Mouse (Mus musculus): ENCODE measurements around the gene Crcp.
A peak's percentile ranks its signal among the peaks of the same experiment; 100 is the strongest.

Crcp gene

GRCm38 (mm10) chr5:130029142-130029897 lies at the start of gene Crcp, which contains the start of gene Asl:
Gene Crcp (plus strand): TSS chr5:130029290.
Gene Asl (minus strand): TSS chr5:130029247.
- peak; percentile 86 for DNase-seq (ENCODE audit: low spot score)

GRCm38 (mm10) chr5:129980216-129980615 lies 48.9 kb upstream of the Crcp start:
- no peak for DNase-seq (ENCODE audit: low spot score)

- DNase-seq (ENCODE audit: low spot score): no peak
Measured at GRCm38 (mm10) chr5:129989376-129989775, 39.7 kb upstream of the Crcp start.

- DNase-seq (ENCODE audit: low spot score): no peak
Measured at GRCm38 (mm10) chr5:129991898-129992297, 37.2 kb upstream of the Crcp start.

DNA sequence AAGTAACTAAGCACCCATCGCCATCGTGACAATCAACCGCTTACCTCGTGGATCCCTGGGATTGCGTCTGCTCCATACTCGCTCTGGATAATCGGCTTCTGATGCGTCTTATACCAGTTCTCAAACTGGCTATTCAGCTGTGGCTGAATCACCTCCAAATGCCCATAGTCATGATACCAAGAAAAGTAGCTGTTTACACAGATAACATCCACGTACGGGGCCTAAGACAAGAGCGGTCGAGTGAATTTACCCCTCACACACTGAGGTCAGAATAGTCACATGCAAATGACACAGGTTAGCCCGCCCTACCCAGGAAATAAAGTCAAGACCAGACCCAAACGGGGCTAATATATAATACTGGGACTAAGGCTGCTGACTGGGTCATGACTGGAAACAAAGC lies 35.7 kb upstream of the Crcp start:
- no peak for DNase-seq (ENCODE audit: low spot score)

DNA sequence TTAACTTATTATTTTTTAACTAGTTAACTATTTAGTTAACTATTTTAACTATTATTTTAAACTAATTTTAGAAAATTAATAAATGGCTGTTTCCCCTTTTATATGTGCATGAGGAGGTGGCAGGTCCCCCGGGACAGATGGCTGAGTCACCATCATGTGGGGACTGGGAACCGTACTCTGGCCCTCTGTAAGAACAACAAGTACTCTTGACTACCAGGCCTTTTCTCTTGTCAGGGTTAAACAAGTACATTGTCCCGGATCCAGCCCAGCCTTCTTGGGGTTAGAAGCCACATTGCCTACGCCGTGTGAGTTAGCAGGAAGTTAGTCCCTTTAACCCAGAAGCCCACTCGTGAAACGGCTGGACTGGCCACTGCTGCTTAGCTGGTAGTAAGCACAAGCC lies 34.1 kb upstream of the Crcp start:
- no peak for DNase-seq (ENCODE audit: low spot score)

GRCm38 (mm10) chr5:129997700-129998099 lies 31.4 kb upstream of the Crcp start:
- no peak for DNase-seq (ENCODE audit: low spot score)

GRCm38 (mm10) chr5:129999097-129999496 lies 30.0 kb upstream of the Crcp start:
- peak; percentile 61 for DNase-seq (ENCODE audit: low spot score)

GRCm38 (mm10) chr5:130000735-130001134 lies 28.4 kb upstream of the Crcp start:
- peak; percentile 20 for DNase-seq (ENCODE audit: low spot score)

DNA sequence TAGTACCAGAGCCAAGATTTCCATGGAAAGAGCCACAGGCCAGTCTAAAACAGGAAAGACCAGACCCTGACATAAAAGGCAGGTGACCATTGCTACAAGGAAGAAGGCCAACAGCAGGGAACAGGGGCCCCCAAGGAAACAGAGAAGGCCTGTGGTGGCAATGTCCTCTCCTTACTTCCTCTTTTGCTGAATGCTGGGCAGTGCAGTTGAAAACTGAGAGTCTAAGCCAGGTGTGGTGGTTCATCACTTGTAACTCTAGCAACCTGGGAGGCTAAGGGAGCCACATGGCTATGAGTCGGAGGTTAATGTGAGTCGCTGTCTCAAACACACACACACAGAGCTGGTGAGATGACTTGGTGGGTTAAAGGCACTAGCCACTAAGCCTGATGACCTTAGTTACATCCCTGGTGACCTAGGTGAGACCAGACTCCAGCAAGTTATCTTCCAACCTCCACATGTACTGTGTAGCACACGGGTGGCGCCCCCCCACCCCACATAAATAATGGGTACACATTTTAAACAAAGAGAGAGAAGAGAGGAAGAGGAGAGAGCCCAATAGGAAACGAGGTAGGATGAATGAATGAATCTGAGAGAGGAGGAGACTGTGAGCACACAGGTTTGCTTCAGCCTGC lies 27.6 kb upstream of the Crcp start:
- DNase-seq (ENCODE audit: low spot score): no peak

DNA sequence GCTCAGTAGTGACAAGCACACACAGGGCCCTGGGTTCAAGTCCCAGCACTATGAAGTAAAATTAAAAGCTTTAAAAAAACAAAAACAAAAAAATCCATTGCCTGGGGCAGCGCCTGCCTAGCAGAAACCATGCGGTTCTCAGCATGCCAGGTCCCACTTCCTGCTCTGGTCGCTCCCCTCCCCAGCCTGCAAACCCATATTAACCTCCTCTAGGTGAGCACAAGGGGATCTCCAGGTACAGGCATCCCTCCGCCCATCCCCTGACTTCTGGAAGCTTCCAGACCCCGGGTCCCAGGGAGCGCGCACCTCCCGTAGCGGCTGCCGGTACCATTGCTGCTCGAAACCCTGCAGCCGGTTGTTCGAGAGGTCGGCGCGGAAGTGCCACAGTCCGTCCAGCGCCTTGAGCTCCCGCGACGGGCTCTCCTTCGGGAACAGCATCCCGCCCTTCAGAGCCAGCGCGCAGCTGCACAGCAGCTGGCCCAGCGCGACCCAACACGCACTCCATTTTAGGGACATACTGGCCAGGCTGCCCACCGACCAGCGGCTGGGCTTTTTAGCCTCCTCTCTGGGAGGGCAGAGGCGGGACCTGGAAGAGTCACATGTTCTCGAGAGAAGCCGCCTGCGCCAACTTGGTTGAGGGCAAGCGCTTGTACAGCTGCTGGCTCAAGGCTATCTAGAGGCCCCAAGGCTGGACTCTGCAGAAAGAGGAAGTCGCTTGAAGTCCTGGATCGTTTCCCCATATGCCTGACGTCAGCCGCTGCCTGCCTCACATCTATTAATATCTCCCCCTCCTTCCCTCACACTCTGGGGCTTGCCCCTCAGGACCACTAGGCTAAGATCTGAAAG lies 26.6 kb upstream of the Crcp start, which contains the start of gene Gusb:
Gene Gusb, minus strand, starts transcription at position 749 of the 846 bp plus-strand sequence.
- peak; percentile 86 for DNase-seq (ENCODE audit: low spot score)

DNA sequence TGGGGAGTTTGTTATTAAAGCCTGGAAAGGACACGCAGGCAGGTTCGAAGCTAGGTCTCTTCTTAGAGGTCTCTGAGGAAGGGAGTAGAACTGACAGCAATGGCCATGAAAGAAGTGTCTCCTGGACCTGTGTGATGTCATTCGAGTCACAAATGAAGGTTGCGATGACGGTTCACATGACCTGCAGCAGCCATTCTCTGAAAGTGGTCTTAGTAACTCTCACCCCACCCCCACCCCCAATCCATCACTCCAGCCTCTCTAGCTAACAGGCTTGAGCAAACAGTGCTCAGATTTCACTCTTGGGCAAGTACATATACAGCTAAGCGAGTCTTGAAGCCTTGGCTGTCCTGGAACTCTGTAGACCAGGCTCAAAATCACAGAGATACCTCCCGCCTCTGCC lies 25.9 kb upstream of the Crcp start:
- no peak for DNase-seq (ENCODE audit: low spot score)

DNA sequence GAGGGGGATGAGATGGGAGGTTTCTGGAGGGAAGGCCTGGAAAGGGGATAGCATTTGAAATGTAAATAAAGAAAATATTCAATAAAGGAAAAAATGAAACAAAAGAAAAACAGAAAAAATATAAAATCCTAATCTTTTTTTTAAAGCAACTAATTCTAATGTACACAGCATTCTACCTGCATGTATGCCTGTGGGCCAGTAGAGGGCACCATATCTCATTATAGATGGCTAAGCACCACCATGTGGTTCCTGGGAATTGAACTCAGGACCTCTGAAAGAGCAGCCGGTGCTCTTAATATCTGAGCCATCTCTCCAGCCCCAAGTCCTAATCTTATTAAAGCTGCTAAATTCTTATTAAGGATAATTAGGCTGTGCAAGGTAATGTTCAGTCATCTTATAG lies 21.7 kb upstream of the Crcp start:
- no peak for DNase-seq (ENCODE audit: low spot score)

DNA sequence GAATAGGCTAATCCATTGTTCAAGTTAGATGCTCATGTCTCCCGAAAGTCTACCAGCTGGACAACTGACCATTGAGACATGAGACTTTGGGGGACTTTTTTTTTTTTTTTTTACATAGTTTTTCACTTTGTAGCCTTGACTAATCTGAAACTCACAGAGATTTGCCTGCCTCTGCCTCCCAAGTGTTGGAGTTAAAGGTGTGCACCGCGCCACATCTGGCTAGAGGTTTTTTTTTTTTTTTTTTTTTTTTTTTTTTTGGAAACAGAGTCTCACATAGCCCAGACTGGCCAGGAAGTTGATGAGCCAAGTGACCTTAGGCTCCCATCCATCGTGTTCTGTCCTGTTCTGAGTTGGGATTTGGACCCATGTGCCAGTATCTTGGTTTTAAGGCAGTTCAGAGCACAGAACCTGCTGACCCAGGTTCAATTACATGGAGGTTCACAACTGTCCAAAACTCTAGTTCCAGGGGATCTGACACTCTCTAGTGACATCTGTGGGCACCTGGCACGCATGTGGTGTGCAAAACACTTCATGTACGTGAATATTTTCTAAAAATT lies 21.0 kb upstream of the Crcp start:
- DNase-seq (ENCODE audit: low spot score): no peak

DNA sequence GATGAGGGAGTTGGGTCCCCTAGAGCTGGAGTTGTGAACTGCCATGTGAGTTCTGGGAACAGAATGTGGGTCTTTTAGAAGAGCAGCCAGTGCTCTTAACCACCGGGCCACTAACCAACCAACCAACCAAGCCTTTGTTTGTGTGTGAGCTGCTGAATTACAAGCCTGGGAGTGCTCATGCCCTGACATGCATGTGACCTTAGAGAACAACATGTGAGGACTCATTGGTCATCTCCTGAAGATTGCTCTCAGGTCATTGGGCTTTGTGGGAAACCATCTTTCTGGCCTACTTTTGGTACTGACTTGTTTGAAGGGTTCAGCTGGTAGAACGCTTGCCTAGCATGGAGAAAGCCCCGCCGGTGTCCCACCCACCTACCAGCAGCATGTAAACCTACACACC lies 19.3 kb upstream of the Crcp start:
- DNase-seq (ENCODE audit: low spot score): no peak

GRCm38 (mm10) chr5:130010961-130011360 lies 18.1 kb upstream of the Crcp start:
- DNase-seq (ENCODE audit: low spot score): no peak

- no peak for DNase-seq (ENCODE audit: low spot score)
Measured at GRCm38 (mm10) chr5:130015104-130015503, 14.0 kb upstream of the Crcp start.

DNA sequence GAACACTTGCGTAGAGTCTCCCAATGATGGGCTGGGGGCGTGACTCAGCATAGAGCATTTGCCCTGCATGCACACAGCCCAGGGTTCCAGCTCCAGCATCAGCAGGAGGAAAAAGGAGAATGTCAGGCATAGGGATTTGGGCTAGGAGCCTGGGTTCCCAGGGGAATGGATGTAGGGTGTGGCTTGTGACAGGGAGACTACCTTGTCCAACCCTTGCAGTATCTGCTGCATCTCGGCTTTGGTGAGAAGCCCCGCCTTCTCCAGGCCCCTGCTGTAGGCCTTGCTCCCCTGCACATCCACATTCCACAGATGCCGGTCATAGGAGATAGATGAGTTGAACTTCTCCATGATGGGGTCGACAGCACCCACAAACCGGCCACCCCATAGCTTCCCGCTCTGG lies 9.6 kb upstream of the Crcp start:
- DNase-seq (ENCODE audit: low spot score): no peak

DNA sequence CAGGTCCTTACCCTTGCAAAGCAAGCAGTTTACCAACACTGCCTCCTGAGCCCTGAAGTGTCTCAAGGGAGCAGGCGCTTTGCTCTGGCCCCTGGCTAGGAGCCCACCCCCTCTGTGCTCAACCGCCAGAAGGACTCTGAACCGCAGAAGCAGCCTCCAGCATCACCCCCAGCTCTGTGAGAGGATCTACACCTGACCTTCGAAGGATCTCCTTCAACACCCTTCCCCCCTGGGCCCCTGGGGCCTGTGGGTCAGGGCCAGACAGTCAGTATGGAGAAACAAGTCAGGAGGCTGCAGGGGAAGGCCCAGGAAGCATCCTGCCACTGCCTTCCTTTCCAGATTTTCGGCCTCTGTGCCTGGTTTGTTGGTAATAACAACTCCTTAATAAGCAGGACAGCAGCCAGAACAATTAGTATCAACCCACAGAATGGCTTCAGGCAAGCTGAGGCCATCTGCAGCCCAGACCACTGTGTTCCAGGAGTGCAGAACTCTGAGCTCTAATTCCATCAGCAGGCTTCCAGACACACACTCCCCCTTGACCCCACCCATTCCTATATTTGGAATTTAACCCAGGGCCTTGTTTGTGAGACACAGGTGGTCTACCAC lies 7.6 kb upstream of the Crcp start:
- DNase-seq (ENCODE audit: low spot score): no peak

GRCm38 (mm10) chr5:130022366-130022765 lies 6.7 kb upstream of the Crcp start:
- no peak for DNase-seq (ENCODE audit: low spot score)

DNA sequence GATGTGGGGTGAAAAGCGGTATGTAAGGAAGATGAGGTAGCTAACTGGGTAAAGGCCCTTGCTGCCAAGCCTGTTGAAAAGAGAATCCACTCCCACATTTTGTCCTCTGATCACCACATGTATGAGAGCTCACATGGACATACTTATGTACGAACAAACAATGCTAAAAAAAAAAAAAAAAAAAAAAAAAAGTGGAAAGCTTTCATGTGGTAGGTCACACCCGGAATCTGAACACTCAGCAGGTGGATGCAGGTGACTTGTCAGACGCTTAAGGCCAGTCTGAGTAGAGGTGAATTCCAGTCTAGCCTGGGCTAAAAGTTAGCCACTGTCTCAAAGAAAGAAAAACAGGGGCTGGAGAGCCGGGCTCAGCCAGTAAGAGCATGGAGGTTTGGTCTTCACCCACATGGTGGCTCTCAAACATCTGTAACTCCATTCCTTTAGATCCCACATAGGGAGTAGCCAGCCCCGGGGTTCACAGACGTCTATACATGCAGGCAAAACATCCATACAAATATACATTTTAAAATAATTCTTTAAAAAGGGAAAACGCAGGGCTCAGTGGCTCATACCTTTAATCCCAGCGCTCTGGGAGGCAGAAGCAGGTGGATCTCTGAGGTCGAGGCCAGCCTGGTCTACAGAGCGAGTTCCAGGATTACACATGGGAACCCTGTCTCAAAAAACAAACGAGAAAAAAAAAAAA lies 5.9 kb upstream of the Crcp start:
- no peak for DNase-seq (ENCODE audit: low spot score)
